Mouse (Mus musculus) midbrain, postnatal 0 days (tissue): Measurements from ENCODE around the gene Gm21969. TPM values are rescaled to one million over a fixed set of nuclear protein-coding genes. Genes with fewer than 3 reads are reported as not detected.

Experiments
- ATAC-seq: fragments of 200-750 bp; cut with Nextera tagmentation; 2 replicates; pipeline ENCODE4 v1.8.0; 2017; ENCODE audit warnings: moderate number of reproducible peaks, mild to moderate bottlenecking, moderate TSS enrichment, moderate library complexity; ENCODE audit not compliant: low FRiP score
- DNase-seq: peaks from one replicate; pipeline ENCODE4 v3.0.0-alpha.2; 2015; ENCODE audit warnings: low spot score
- H3K27ac ChIP-seq: fragments of 300-500 bp; sonication (generic); 2 replicates; pipeline ENCODE4 v1.5.1; 2014; ENCODE audit warnings: low read depth, mild to moderate bottlenecking, low read length, mixed read lengths
- H3K27me3 ChIP-seq: fragments of 300-500 bp; sonication (generic); 2 replicates; pipeline ENCODE4 v1.6.1; 2014; ENCODE audit warnings: low read length, control low read depth, mixed read lengths; ENCODE audit not compliant: insufficient read depth
- H3K36me3 ChIP-seq: fragments of 300-500 bp; sonication (generic); 2 replicates; pipeline ENCODE4 v1.6.1; 2014; ENCODE audit warnings: low read length, control low read depth, mixed read lengths; ENCODE audit not compliant: insufficient read depth
- H3K4me1 ChIP-seq: fragments of 300-500 bp; sonication (generic); 2 replicates; pipeline ENCODE4 v1.6.1; 2014; ENCODE audit warnings: mild to moderate bottlenecking, control low read depth, antibody characterized with exemption, low read length, mixed read lengths; ENCODE audit not compliant: insufficient read depth
- H3K4me2 ChIP-seq: fragments of 300-500 bp; sonication (generic); 2 replicates; pipeline ENCODE4 v1.6.1; 2014; ENCODE audit warnings: low read depth, mild to moderate bottlenecking, low read length, mixed read lengths; ENCODE audit not compliant: poor library complexity, severe bottlenecking
- H3K4me3 ChIP-seq: fragments of 300-500 bp; sonication (generic); 2 replicates; pipeline ENCODE4 v1.5.1; 2014; ENCODE audit warnings: low read depth, mild to moderate bottlenecking, low read length, moderate library complexity
- H3K9ac ChIP-seq: fragments of 300-500 bp; sonication (generic); replicated peaks from 2 replicates; pipeline ENCODE4 v1.6.1; 2014; ENCODE audit warnings: mild to moderate bottlenecking, low read length, moderate library complexity, mixed read lengths; ENCODE audit not compliant: poor library complexity, severe bottlenecking
- H3K9me3 ChIP-seq: fragments of 300-500 bp; sonication (generic); 2 replicates; pipeline ENCODE4 v1.6.1; 2016; ENCODE audit warnings: low read length, control low read depth
- CTCF ChIP-seq: IDR thresholded peaks from 2 replicates; pipeline ENCODE4 v1.5.1; 2016; ENCODE audit warnings: antibody characterized with exemption, mild to moderate bottlenecking
- WGBS: fragments of 180-500 bp; shearing (Covaris S2); extraction: QIAGEN DNeasy Blood & Tissue Kit; methylation state at CpG from one replicate; pipeline ENCODE4 v1.1.7; 2014; 5-methylcytosine and 5-hydroxymethylcytosine counted together
- polyA plus RNA-seq: library from polyadenylated mRNA; unstranded; fragments of >200 nt; fragmentation: Nextera tagmentation; extraction: Ambion mirVana; gene quantifications from 2 replicates; pipeline ENCODE4 v1.2.1, GENCODE M21; 2015
- total RNA-seq: library from RNA; depleted of rRNA; stranded (reverse); fragments of >200 nt; gene quantifications from 2 replicates; pipeline ENCODE4 v1.2.3, GENCODE M21; 2014

Gene Gm21969
- total and polyA plus RNA-seq, 2 experiments from 2014 or later, result not detected

GRCm38 (mm10) chr4:139624706-139625105 lies 21.7 kb downstream of the Gm21969 start:
- Histone ChIP-seq H3K4me2 (peak overlapping the region; percentile 89), H3K4me3 (peak overlapping the region; percentile 80; the same call in 1 of the 2 replicates), H3K9ac (peak overlapping the region; percentile 70; the same call in 1 of the 2 replicates)

DNA sequence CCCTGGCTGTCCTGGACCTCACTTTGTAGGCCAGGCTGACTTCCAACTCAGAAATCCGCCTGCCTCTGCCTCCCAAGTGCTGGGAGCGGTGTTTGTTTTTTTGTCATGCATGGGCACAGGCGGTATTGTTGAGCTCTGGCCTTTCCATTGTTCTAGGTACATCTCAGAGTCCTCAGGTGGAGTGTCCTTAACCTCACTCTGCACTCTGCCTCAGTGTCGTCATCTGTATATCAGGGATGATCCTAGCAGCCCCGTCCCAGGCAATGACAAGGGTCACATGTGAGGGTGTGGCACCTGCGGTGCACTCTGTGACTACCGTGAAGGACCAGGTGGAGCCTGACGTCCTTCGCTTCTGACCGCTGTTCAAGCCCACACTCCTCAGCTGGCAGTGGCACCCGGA lies 24.4 kb downstream of the Gm21969 start:
- no peak for ATAC-seq
- WGBS, result 94% methylated on average over 11 of the region's 11 CpGs
- Histone ChIP-seq H3K4me1 (peaks cover 7% of the 10 kb centered on the region; the same call in 1 of the 2 replicates), H3K36me3 (no peaks in the 10 kb centered on the region), H3K27me3 (no peaks in the 10 kb centered on the region), H3K27ac (no peak overlapping the region), H3K4me2 (no peak overlapping the region), H3K4me3 (no peak overlapping the region), H3K9ac (no peak overlapping the region), H3K9me3 (no peaks in the 10 kb centered on the region)
- DNase-seq, result no peak
- no peak for TF ChIP-seq CTCF

More at GRCm38 (mm10) chr4:139624706-139625105, 21.7 kb downstream of the Gm21969 start:
- DNase-seq, result no peak
- H3K9me3 ChIP-seq, result no peaks in the 10 kb centered on the region
- no peak for ATAC-seq
- no peak overlapping the region for H3K27ac ChIP-seq
- 77% methylated on average over 10 of the region's 10 CpGs for WGBS
- peaks cover 7% of the 10 kb centered on the region; the same call in 1 of the 2 replicates for H3K4me1 ChIP-seq
- TF ChIP-seq CTCF, result no peak
- H3K27me3 ChIP-seq, result no peaks in the 10 kb centered on the region
- no peaks in the 10 kb centered on the region for H3K36me3 ChIP-seq

DNA sequence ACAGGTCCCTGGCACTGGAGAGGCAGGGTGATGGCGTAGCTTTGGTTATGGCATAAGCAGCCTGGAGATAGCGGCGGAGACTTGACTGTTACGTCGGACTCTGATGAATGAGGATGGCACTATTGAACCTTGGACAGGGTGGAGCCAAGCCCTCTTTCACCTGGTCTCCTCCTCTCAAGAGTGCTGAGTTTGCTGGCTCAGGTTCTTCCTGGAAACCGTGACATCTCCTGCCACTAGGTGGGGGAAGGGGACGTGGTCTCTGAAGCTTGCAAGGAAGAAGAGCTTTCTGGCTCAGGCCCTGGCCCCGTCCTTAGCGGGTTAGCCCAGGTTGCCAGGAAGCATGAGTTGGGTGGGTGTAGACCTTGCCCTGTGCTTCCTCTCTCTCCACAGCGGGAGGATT lies 27.2 kb downstream of the Gm21969 start:
- no peaks in the 10 kb centered on the region for H3K4me1 ChIP-seq
- no peak for ATAC-seq
- no peaks in the 10 kb centered on the region for H3K27me3 ChIP-seq
- no peak overlapping the region for H3K9ac ChIP-seq
- peaks cover 2% of the 10 kb centered on the region for H3K36me3 ChIP-seq
- H3K4me3 ChIP-seq, result no peak overlapping the region
- no peak overlapping the region for H3K4me2 ChIP-seq
- no peak for DNase-seq
- TF ChIP-seq CTCF, result peak; percentile 47
- H3K9me3 ChIP-seq, result no peaks in the 10 kb centered on the region
- H3K27ac ChIP-seq, result no peak overlapping the region
- 75% methylated on average over 10 of the region's 10 CpGs for WGBS

GRCm38 (mm10) chr4:139631141-139631540 lies 28.2 kb downstream of the Gm21969 start:
- no peaks in the 10 kb centered on the region for H3K4me1 ChIP-seq
- H3K27me3 ChIP-seq, result no peaks in the 10 kb centered on the region
- peaks cover 8% of the 10 kb centered on the region for H3K36me3 ChIP-seq
- H3K4me2 ChIP-seq, result no peak overlapping the region
- 63% methylated on average over 5 of the region's 5 CpGs for WGBS
- H3K9ac ChIP-seq, result no peak overlapping the region
- ATAC-seq (no peak), DNase-seq (no peak)
- H3K27ac ChIP-seq, result no peak overlapping the region
- H3K9me3 ChIP-seq, result no peaks in the 10 kb centered on the region
- H3K4me3 ChIP-seq, result no peak overlapping the region
- no peak for TF ChIP-seq CTCF

GRCm38 (mm10) chr4:139631569-139632253 lies 28.7 kb downstream of the Gm21969 start:
- no peak overlapping the region for H3K9ac ChIP-seq
- H3K4me3 ChIP-seq, result no peak overlapping the region
- DNase-seq (no peak), ATAC-seq (no peak)
- no peak for TF ChIP-seq CTCF
- no peaks in the 10 kb centered on the region for H3K4me1 ChIP-seq
- H3K27ac ChIP-seq, result no peak overlapping the region
- H3K4me2 ChIP-seq, result no peak overlapping the region
- H3K36me3 ChIP-seq, result peaks cover 8% of the 10 kb centered on the region
- H3K9me3 ChIP-seq, result no peaks in the 10 kb centered on the region
- H3K27me3 ChIP-seq, result no peaks in the 10 kb centered on the region
- WGBS, result 84% methylated on average over 7 of the region's 7 CpGs

- Histone ChIP-seq H3K4me1 (no peaks in the 10 kb centered on the region), H3K9ac (no peak overlapping the region), H3K4me3 (no peak overlapping the region), H3K27me3 (no peaks in the 10 kb centered on the region), H3K36me3 (peaks cover 13% of the 10 kb centered on the region), H3K4me2 (no peak overlapping the region), H3K27ac (no peak overlapping the region), H3K9me3 (no peaks in the 10 kb centered on the region)
- no peak for ATAC-seq
- TF ChIP-seq CTCF, result no peak
- WGBS, result 86% methylated on average over 10 of the region's 10 CpGs
- no peak for DNase-seq
Observed at GRCm38 (mm10) chr4:139632254-139632580, 29.2 kb downstream of the Gm21969 start.
